Mouse (Mus musculus) midbrain, postnatal 0 days (tissue): ENCODE data around the gene Polr2b. TPM values are rescaled to one million over a fixed set of nuclear protein-coding genes. Genes with fewer than 3 reads are reported as not detected.
A peak's percentile ranks its signal among the peaks of the same experiment; 100 is the strongest.

Experiments used
- ATAC-seq: fragments of 200-750 bp; cut with Nextera tagmentation; 2 replicates; pipeline ENCODE4 v1.8.0; 2017; ENCODE audit warnings: moderate number of reproducible peaks, mild to moderate bottlenecking, moderate TSS enrichment, moderate library complexity; ENCODE audit not compliant: low FRiP score
- DNase-seq: peaks from one replicate; pipeline ENCODE4 v3.0.0-alpha.2; 2015; ENCODE audit warnings: low spot score
- H3K27ac ChIP-seq: fragments of 300-500 bp; sonication (generic); 2 replicates; pipeline ENCODE4 v1.5.1; 2014; ENCODE audit warnings: low read depth, mild to moderate bottlenecking, low read length, mixed read lengths
- H3K27me3 ChIP-seq: fragments of 300-500 bp; sonication (generic); 2 replicates; pipeline ENCODE4 v1.6.1; 2014; ENCODE audit warnings: low read length, control low read depth, mixed read lengths; ENCODE audit not compliant: insufficient read depth
- H3K36me3 ChIP-seq: fragments of 300-500 bp; sonication (generic); 2 replicates; pipeline ENCODE4 v1.6.1; 2014; ENCODE audit warnings: low read length, control low read depth, mixed read lengths; ENCODE audit not compliant: insufficient read depth
- H3K4me1 ChIP-seq: fragments of 300-500 bp; sonication (generic); 2 replicates; pipeline ENCODE4 v1.6.1; 2014; ENCODE audit warnings: mild to moderate bottlenecking, control low read depth, antibody characterized with exemption, low read length, mixed read lengths; ENCODE audit not compliant: insufficient read depth
- H3K4me2 ChIP-seq: fragments of 300-500 bp; sonication (generic); 2 replicates; pipeline ENCODE4 v1.6.1; 2014; ENCODE audit warnings: low read depth, mild to moderate bottlenecking, low read length, mixed read lengths; ENCODE audit not compliant: poor library complexity, severe bottlenecking
- H3K4me3 ChIP-seq: fragments of 300-500 bp; sonication (generic); 2 replicates; pipeline ENCODE4 v1.5.1; 2014; ENCODE audit warnings: low read depth, mild to moderate bottlenecking, low read length, moderate library complexity
- H3K9ac ChIP-seq: fragments of 300-500 bp; sonication (generic); replicated peaks from 2 replicates; pipeline ENCODE4 v1.6.1; 2014; ENCODE audit warnings: mild to moderate bottlenecking, low read length, moderate library complexity, mixed read lengths; ENCODE audit not compliant: poor library complexity, severe bottlenecking
- H3K9me3 ChIP-seq: fragments of 300-500 bp; sonication (generic); 2 replicates; pipeline ENCODE4 v1.6.1; 2016; ENCODE audit warnings: low read length, control low read depth
- CTCF ChIP-seq: IDR thresholded peaks from 2 replicates; pipeline ENCODE4 v1.5.1; 2016; ENCODE audit warnings: antibody characterized with exemption, mild to moderate bottlenecking
- WGBS: fragments of 180-500 bp; shearing (Covaris S2); extraction: QIAGEN DNeasy Blood & Tissue Kit; methylation state at CpG from one replicate; pipeline ENCODE4 v1.1.7; 2014; 5-methylcytosine and 5-hydroxymethylcytosine counted together
- polyA plus RNA-seq: library from polyadenylated mRNA; unstranded; fragments of >200 nt; fragmentation: Nextera tagmentation; extraction: Ambion mirVana; gene quantifications from 2 replicates; pipeline ENCODE4 v1.2.1, GENCODE M21; 2015
- total RNA-seq: library from RNA; depleted of rRNA; stranded (reverse); fragments of >200 nt; gene quantifications from 2 replicates; pipeline ENCODE4 v1.2.3, GENCODE M21; 2014

Polr2b gene
- total and polyA plus RNA-seq, 2 experiments from 2014 or later = 52.0 to 70.2 TPM

DNA sequence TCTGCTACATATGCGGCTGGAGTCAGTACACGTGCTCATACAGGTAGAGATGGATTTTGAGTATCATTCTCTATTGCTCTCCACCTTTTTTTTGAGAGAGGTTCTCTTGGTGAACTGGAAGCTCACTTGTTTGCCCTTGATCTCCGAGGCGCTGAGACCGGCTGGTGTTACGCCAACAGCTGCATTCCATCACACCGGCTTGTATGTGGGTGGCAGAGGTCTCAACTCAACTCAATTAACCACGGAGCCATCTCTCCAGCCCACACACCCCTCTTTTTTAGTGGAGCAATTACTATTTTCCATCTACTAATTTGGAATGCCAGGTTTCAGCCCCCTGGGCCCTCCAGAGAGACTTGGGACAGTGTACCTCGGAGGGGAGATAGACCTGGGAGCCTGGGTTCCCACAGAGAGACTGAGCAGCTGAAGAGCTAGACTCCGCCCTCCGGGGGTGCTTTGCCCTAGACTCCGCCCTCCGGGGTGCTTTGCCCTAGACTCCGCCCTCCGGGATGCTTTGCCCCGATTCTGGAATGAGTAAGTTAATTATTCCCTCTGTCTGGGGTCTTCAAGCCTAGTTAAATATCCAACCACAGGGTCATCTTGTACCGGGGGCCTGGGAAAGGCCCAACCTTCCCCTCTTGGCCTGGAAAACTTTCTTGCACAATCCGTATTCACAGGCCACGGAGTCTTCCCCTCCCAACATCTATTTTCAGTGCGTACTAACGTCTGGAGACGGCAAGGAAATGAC lies 47.6 kb downstream of the Polr2b start:
- ATAC-seq (no peak), DNase-seq (no peak)
- Histone ChIP-seq H3K4me3 (peak overlapping the region; percentile 23), H3K9ac (no peak overlapping the region), H3K36me3 (no peaks in the 10 kb centered on the region), H3K27me3 (no peaks in the 10 kb centered on the region), H3K4me2 (peak overlapping the region; percentile 50), H3K4me1 (no peaks in the 10 kb centered on the region), H3K27ac (peak overlapping the region; percentile 51; the same call in 1 of the 2 replicates), H3K9me3 (no peaks in the 10 kb centered on the region)
- 22% methylated on average over 22 of the region's 22 CpGs for WGBS
- TF ChIP-seq CTCF = no peak

DNA sequence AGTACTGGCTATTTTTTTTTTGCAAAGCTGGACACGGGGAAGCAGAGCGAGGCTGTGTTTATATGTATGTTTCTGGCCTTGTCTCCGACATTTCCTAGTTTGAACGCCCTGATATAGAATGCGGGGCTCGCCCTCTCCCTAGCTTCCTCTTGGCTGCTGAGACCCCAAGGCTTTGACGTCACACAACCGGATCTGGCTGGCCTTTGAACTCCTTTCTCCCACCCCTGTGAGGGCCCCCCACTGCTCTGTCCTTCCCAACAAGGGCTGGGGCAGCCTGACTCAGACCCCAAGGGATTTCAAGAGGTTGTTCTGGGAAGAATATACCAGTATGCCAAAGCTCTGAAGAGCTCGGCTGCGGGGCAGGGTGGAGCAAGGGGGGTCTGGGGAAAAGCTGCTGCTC lies 48.4 kb downstream of the Polr2b start:
- WGBS = 7% methylated on average over 10 of the region's 10 CpGs
- no peak for ATAC-seq
- peak; percentile 34 for DNase-seq
- no peaks in the 10 kb centered on the region for H3K36me3 ChIP-seq
- H3K9ac ChIP-seq = no peak overlapping the region
- no peaks in the 10 kb centered on the region for H3K9me3 ChIP-seq
- H3K27ac ChIP-seq = no peak overlapping the region
- peak overlapping the region; percentile 23 for H3K4me3 ChIP-seq
- H3K4me2 ChIP-seq = peak overlapping the region; percentile 50
- no peak for TF ChIP-seq CTCF
- H3K4me1 ChIP-seq = no peaks in the 10 kb centered on the region
- no peaks in the 10 kb centered on the region for H3K27me3 ChIP-seq

DNA sequence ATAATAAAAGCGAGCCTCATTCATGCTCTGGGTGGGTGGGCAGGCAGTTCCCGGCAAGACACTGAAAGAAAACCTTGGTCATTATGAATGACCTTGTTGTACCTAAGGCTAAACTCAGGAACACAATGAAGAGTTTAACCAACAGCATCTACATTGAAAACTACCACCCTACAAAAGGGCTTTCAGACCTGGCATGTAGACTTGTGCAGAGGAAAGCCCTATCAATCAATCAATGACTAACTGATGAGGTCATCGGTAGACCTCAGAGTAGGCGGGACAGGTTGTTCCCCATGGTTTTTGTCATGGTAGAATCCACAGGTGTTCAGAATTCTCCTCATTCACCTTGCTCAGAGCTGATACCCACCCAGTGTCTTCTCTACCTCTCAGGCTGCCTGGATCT lies 50.0 kb downstream of the Polr2b start:
- Histone ChIP-seq H3K4me3 (no peak overlapping the region), H3K9me3 (no peaks in the 10 kb centered on the region), H3K4me1 (no peaks in the 10 kb centered on the region), H3K27ac (no peak overlapping the region), H3K36me3 (no peaks in the 10 kb centered on the region), H3K27me3 (no peaks in the 10 kb centered on the region), H3K4me2 (no peak overlapping the region), H3K9ac (no peak overlapping the region)
- ATAC-seq = no peak
- no peak for DNase-seq
- 94% methylated on average over 4 of the region's 4 CpGs for WGBS
- TF ChIP-seq CTCF = no peak

DNA sequence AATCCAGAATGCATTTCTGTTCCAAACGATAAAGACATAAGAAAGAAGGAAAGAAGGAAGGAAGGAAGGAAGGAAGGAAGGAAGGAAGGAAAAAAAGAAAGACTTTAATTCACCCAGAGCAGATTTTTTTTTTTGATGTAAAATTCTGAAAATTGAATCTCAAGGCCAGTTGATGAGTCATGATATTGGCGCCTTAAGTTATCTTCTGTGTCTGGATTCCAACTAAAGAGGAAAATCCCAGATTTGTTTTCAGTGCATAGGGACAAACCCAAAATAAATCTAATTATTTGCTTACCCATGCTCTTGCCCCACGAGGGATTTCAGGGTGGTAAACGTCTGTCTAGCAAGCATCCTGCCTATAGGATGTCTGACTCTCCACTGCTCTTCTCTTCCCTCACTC lies 51.1 kb downstream of the Polr2b start:
- TF ChIP-seq CTCF = no peak
- DNase-seq = no peak
- no peak overlapping the region for H3K4me2 ChIP-seq
- H3K9me3 ChIP-seq = no peaks in the 10 kb centered on the region
- no peaks in the 10 kb centered on the region for H3K4me1 ChIP-seq
- no peak overlapping the region for H3K4me3 ChIP-seq
- H3K27me3 ChIP-seq = no peaks in the 10 kb centered on the region
- H3K9ac ChIP-seq = no peak overlapping the region
- H3K36me3 ChIP-seq = no peaks in the 10 kb centered on the region
- no peak for ATAC-seq
- no peak overlapping the region for H3K27ac ChIP-seq
- 72% methylated on average over 4 of the region's 4 CpGs for WGBS

DNA sequence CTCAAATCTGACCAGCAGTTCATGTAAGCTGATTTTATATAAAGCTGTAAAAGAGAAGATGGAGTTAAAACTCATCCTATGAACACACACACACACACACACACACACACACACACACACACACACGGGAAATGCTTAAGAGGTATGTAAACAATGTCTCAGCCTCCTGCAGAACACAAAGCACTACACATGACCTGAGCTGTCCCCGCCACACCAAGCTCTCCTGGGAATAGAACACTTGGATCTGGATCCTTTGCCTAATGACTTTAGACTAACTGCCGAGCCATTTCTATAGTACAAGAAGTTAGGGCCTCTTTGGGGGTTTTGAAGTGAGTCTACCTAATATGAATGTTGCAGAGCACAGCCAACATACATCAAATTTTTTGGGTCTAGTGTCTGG lies 52.2 kb downstream of the Polr2b start:
- ATAC-seq = no peak

DNA sequence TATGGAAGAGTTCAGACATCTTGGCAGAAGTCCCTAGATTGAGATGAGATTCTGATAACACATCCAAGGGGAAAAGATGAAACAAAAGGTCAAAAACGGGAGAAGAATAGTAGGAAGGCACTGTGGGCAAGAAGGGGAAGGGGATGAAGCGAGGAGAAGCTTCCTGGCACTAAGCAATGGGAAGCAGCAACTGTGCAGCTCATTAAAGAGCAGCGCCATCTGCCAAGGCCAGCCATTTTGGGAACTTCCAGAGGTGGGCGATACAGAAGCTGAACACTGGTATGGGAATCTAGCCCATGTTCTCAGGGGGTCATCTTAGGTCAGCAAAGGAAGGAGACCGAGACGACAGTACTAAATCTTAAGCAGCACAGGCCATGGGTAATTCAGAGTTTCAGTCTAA lies 53.7 kb downstream of the Polr2b start:
- ATAC-seq (no peak), DNase-seq (no peak)
- no peaks in the 10 kb centered on the region for H3K36me3 ChIP-seq
- H3K27me3 ChIP-seq = no peaks in the 10 kb centered on the region
- H3K9ac ChIP-seq = no peak overlapping the region
- 88% methylated on average over 6 of the region's 6 CpGs for WGBS
- H3K4me2 ChIP-seq = no peak overlapping the region
- no peaks in the 10 kb centered on the region for H3K4me1 ChIP-seq
- no peak overlapping the region for H3K27ac ChIP-seq
- H3K9me3 ChIP-seq = no peaks in the 10 kb centered on the region
- H3K4me3 ChIP-seq = no peak overlapping the region
- no peak for TF ChIP-seq CTCF

More for the DNA sequence above, 52.2 kb downstream of the Polr2b start:
- H3K36me3 ChIP-seq = no peaks in the 10 kb centered on the region
- no peak overlapping the region for H3K4me2 ChIP-seq
- H3K27me3 ChIP-seq = no peaks in the 10 kb centered on the region
- no peak overlapping the region for H3K4me3 ChIP-seq
- no peak overlapping the region for H3K9ac ChIP-seq
- DNase-seq = no peak
- H3K27ac ChIP-seq = no peak overlapping the region
- H3K9me3 ChIP-seq = no peaks in the 10 kb centered on the region
- TF ChIP-seq CTCF = no peak
- 68% methylated on average over 3 of the region's 3 CpGs for WGBS
- no peaks in the 10 kb centered on the region for H3K4me1 ChIP-seq
